Mouse (Mus musculus): ENCODE measurements around the gene Ascc2.

DNA sequence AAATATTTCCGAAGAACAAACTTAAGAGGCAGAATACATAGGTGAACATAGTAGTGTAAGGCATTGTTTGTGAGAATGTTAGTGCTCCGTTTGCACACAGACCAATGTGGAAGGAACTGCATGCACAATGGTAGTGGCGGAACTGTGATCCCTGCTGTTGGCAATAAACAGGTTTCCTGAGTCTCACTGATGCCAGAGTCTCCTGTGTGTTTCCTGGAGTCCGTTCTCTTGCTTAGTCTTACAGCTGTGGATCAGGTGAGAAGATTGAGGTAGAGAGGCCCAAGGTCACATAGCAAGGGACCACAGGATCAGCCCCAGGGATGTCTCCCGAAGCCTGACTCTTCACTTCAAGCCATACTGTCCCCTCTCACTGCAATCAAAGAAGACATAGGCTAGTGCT is 48.0 kb downstream of the Ascc2 start:
- TF ChIP-seq CTCF (IDR thresholded peaks at IDR 0.05; ENCODE audit: extremely low read depth, insufficient read depth, low read length) (no peak), POLR2A (IDR thresholded peaks at IDR 0.05; ENCODE audit: extremely low read depth, insufficient read depth, low read length) (no peak)
